Mouse (Mus musculus) small intestine, adult 2 months (tissue): Measurements from ENCODE around the gene Tle3. TPM values are rescaled to one million over a fixed set of nuclear protein-coding genes. Genes with fewer than 3 reads are reported as not detected.

Experiments
- H3K27ac ChIP-seq: fragments of 200-500 bp; 2 replicates; pipeline ENCODE4 v1.5.1; 2012; ENCODE audit warnings: low read depth, low read length, control low read depth, inconsistent platforms; ENCODE audit not compliant: insufficient read depth
- H3K27me3 ChIP-seq: fragments of 200-500 bp; 2 replicates; pipeline ENCODE4 v1.6.1; 2012; ENCODE audit warnings: mild to moderate bottlenecking, moderate library complexity, low read length, inconsistent platforms; ENCODE audit not compliant: control insufficient read depth, insufficient read depth
- H3K36me3 ChIP-seq: fragments of 200-500 bp; 2 replicates; pipeline ENCODE4 v1.6.1; 2012; ENCODE audit warnings: mild to moderate bottlenecking, low read length, control low read depth, inconsistent platforms; ENCODE audit not compliant: control insufficient read depth, insufficient read depth
- H3K4me1 ChIP-seq: fragments of 200-500 bp; 2 replicates; pipeline ENCODE4 v1.6.1; 2012; ENCODE audit warnings: low read length, inconsistent platforms, mixed read lengths; ENCODE audit not compliant: control insufficient read depth, insufficient read depth, insufficient read length
- H3K4me3 ChIP-seq: fragments of 200-500 bp; 2 replicates; pipeline ENCODE4 v1.5.1; 2012; ENCODE audit warnings: low read depth, mild to moderate bottlenecking, control low read depth, inconsistent platforms, low read length, moderate library complexity
- CTCF ChIP-seq: fragments of 200-500 bp; IDR thresholded peaks from 2 replicates; pipeline ENCODE4 v1.5.1; 2012; ENCODE audit warnings: low read depth, mild to moderate bottlenecking, control low read depth, inconsistent platforms, low read length, moderate library complexity, mixed read lengths; ENCODE audit not compliant: insufficient replicate concordance, insufficient read length; ENCODE audit errors: extremely low read depth
- POLR2A ChIP-seq: fragments of 200-500 bp; IDR thresholded peaks from 2 replicates; pipeline ENCODE4 v1.6.1; 2012; ENCODE audit warnings: low read depth, mild to moderate bottlenecking, control low read depth, inconsistent platforms, low read length, moderate library complexity
- WGBS: fragments of 180-500 bp; shearing (Covaris S2); methylation state at CpG from one replicate; pipeline ENCODE4 v1.1.7; 2018; 5-methylcytosine and 5-hydroxymethylcytosine counted together
- polyA plus RNA-seq: library from polyadenylated mRNA; depleted of rRNA; stranded (reverse); fragments of >200 nt; gene quantifications from 2 replicates; pipeline ENCODE4 v1.2.3, GENCODE M21; 2012; rRNA removed

Tle3 gene
- 37.4 and 136 TPM in 2 replicates for polyA plus RNA-seq

DNA sequence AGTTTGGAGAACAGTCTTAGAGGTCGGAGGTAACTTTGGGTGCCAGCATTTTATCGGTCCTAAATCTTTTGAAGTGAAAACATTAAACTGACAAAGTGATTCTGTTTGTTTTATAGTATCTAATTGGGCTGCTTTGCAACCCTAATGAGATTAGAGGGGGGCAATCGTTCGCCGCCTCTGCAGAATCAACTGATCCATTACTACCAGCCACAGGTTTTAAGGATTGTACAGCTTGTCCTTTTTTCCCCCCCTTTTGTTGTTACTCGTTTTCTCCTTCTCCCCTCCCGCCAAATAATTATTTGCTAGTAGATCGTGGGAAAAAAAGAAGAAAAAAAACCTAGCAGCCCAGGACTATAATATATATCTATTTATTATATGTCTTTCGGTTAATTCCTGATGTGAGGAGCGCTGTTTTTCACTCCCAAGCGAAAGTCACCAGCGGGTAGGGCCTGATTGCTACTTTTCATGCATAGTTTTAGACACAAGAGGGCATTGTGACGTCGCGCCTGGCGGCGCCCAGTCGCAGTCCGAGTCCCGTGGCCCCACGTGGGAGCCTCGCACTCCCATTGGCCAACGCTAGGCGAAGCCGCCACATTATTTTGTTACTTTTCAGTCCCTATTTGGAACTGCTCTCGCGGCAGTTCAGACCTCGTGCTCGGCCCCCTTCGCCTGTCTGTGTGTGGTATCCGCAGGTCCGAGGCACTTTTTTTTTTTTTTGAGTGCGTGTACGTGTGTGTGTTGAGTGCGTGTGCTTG, at the start of gene Tle3:
Gene Tle3, plus strand, starts transcription at position 612 of the 755 bp plus-strand sequence.
- peak; percentile 40; the same call in 1 of the 2 replicates for TF ChIP-seq CTCF
- TF ChIP-seq POLR2A = peak; percentile 89; the same call in 1 of the 2 replicates
- under 1% methylated on average over 35 of the region's 35 CpGs for WGBS
- Histone ChIP-seq H3K4me3 (peak within 1 kb of the TSS; percentile 98), H3K27ac (peak within 1 kb of the TSS; percentile 88), H3K27me3 (no peaks in the 10 kb centered on the region), H3K36me3 (0 out of 2 replicates have a peak, but pooled peaks cover 1% of the 10 kb centered on the region), H3K4me1 (peaks cover 37% of the 10 kb centered on the region)

DNA sequence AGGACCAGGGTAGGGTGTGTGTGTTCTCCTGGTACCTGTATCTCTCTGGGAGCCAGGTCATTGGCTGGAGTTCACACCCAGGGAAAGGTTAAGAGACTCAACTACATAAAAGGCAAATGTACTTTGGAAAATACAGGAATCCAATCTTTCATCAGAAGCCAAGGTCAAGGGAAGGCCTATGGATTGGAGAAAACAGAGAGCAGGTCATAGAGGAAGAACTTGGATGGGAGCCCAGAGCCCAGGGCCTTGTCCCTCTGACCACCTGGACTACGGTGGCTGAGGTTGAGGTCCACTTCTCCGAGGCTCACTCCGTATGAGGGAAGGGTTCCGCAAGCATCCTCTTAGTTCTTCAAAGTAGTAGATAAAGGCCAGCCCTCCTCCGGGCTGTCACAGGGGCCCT, 48.9 kb upstream of the Tle3 start:
- Histone ChIP-seq H3K4me1 (peaks cover 47% of the 10 kb centered on the region), H3K27me3 (no peaks in the 10 kb centered on the region), H3K27ac (peak overlapping the region; percentile 3; the same call in 1 of the 2 replicates), H3K36me3 (no peaks in the 10 kb centered on the region), H3K4me3 (no peak overlapping the region)
- 65% methylated on average over 5 of the region's 5 CpGs for WGBS
- TF ChIP-seq CTCF (no peak), POLR2A (no peak)

- no peak for TF ChIP-seq POLR2A
- no peak for TF ChIP-seq CTCF
- H3K4me3 ChIP-seq = no peak overlapping the region
- 80% methylated on average over 3 of the region's 3 CpGs for WGBS
- no peak overlapping the region for H3K27ac ChIP-seq
- no peaks in the 10 kb centered on the region for H3K36me3 ChIP-seq
- H3K27me3 ChIP-seq = no peaks in the 10 kb centered on the region
- peaks cover 46% of the 10 kb centered on the region for H3K4me1 ChIP-seq
These were observed 48.3 kb upstream of the Tle3 start for GRCm38 (mm10) chr9:61323879-61324278.

DNA sequence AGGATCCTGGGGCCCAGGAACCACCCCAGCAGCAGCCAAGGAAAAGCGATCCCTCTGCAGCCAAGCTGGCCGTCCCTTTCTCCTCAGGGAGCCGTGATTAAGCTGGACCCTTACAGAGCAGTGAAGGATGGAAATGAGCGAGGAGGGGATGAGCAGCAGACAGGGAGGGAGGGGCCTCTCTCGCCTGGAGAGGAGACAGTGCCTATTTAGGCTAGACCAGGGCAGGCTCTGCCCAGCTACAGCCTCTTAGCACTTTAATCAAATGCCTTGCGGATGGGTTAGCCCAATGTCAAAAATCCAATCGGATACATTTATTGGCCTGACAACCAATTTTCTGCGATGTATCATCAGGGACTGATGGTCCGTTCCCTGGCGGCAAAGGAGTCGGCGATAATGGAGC, 47.8 kb upstream of the Tle3 start:
- Histone ChIP-seq H3K4me1 (peaks cover 42% of the 10 kb centered on the region), H3K27me3 (no peaks in the 10 kb centered on the region), H3K36me3 (no peaks in the 10 kb centered on the region), H3K27ac (no peak overlapping the region), H3K4me3 (no peak overlapping the region)
- 93% methylated on average over 12 of the region's 12 CpGs for WGBS
- TF ChIP-seq CTCF = no peak
- TF ChIP-seq POLR2A = no peak

GRCm38 (mm10) chr9:61325012-61325411, 47.2 kb upstream of the Tle3 start:
- H3K4me3 ChIP-seq = no peak overlapping the region
- peaks cover 38% of the 10 kb centered on the region for H3K4me1 ChIP-seq
- H3K36me3 ChIP-seq = no peaks in the 10 kb centered on the region
- 86% methylated on average over 2 of the region's 2 CpGs for WGBS
- TF ChIP-seq CTCF (no peak), POLR2A (no peak)
- no peak overlapping the region for H3K27ac ChIP-seq
- H3K27me3 ChIP-seq = no peaks in the 10 kb centered on the region

DNA sequence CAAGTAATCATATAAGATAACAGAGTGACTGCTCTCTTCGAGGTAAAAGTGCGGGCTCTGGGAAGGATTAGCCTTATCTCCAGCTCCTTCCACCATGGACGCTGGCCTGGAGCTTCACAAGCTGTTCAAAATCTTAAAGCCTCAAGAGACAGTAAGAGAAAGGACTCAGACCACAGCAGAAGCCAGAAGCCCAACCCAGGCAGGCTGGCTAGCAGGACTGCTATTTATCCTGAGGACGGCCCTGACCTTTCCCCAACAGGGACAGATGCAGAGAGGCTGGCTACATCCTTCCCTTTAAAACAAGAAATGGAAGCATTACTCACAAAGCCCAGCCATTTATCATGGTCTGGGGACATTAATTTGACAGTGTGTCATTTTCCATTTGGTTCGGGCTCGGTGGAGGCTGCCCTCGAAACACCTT, 46.2 kb upstream of the Tle3 start:
- no peak overlapping the region for H3K27ac ChIP-seq
- no peaks in the 10 kb centered on the region for H3K27me3 ChIP-seq
- no peak overlapping the region for H3K4me3 ChIP-seq
- TF ChIP-seq POLR2A (no peak), CTCF (no peak)
- H3K36me3 ChIP-seq = no peaks in the 10 kb centered on the region
- WGBS = 46% methylated on average over 7 of the region's 7 CpGs
- H3K4me1 ChIP-seq = peaks cover 30% of the 10 kb centered on the region

GRCm38 (mm10) chr9:61326922-61327321, 45.2 kb upstream of the Tle3 start:
- H3K27ac ChIP-seq = no peak overlapping the region
- H3K4me3 ChIP-seq = no peak overlapping the region
- no peaks in the 10 kb centered on the region for H3K36me3 ChIP-seq
- TF ChIP-seq POLR2A = no peak
- no peak for TF ChIP-seq CTCF
- no peaks in the 10 kb centered on the region for H3K27me3 ChIP-seq
- 95% methylated on average over 8 of the region's 8 CpGs for WGBS
- H3K4me1 ChIP-seq = peaks cover 24% of the 10 kb centered on the region
